Mouse (Mus musculus): ENCODE results near the gene Fam189a1. TPM values are rescaled to one million over a fixed set of nuclear protein-coding genes. Genes with fewer than 3 reads are reported as not detected.

Gene Fam189a1
- polyA plus RNA-seq, 1 experiment, result 17.1 TPM

DNA sequence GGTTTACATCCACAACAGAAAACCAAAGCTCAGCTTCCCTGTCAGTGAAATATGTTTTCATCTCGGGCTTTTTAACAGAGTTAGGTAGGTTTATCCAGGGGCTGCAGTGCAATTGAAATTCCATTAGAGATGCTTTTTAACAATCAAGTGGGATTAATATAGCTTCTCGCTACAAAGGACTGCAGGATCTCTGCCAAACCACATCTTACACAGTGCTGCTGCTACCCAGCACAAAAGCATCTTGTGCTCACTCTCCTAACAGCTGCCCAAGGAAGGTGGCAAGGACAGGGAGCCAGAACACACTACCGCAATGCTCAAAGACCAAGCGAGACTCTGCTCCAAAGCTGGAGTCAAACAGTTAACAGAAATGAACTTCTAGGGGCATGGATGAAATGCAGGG lies 219.4 kb downstream of the Fam189a1 start:
- DNase-seq, result no peak
- Histone ChIP-seq H3K27me3 (ENCODE audit: control insufficient read depth, insufficient read depth, low read length) (no peaks in the 10 kb centered on the region; the same call in 1 of the 2 replicates), H3K4me3 (replicated peaks; ENCODE audit: insufficient read depth, low read depth, low read length) (no peak overlapping the region), H3K27ac (ENCODE audit: insufficient read depth, low read length) (no peak overlapping the region), H3K4me1 (ENCODE audit: control insufficient read depth, insufficient read depth, low read length) (no peaks in the 10 kb centered on the region)
- no peak for TF ChIP-seq CTCF (IDR thresholded peaks at IDR 0.05; ENCODE audit: borderline replicate concordance, insufficient read depth, low read depth, low read length)
- no peak for TF ChIP-seq POLR2A (IDR thresholded peaks at IDR 0.05; ENCODE audit: borderline replicate concordance, insufficient read depth, low read length)
- WGBS, result 76% methylated on average over 4 of the region's 4 CpGs

DNA sequence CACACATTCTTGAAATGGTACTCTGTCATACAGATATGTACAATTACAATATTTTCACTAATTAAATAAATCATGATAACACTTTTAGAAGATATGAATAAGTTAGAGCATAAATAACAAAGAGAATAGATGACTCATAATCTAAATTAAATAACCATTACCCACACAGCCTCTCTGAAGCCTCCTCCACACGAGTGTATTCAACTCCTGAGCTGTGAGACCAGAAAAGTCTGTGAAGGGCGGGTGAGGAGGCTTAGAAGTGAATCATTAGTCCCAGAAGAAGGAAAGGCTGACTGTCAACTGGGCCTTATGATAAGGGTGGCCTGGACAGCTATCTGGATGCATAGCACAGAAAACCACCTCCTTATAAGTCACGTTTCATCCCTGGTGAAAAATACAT lies 222.3 kb downstream of the Fam189a1 start:
- Histone ChIP-seq H3K27ac (ENCODE audit: insufficient read depth, low read length) (no peak overlapping the region), H3K27me3 (ENCODE audit: control insufficient read depth, insufficient read depth, low read length) (no peaks in the 10 kb centered on the region; the same call in 1 of the 2 replicates), H3K4me3 (replicated peaks; ENCODE audit: insufficient read depth, low read depth, low read length) (no peak overlapping the region), H3K4me1 (ENCODE audit: control insufficient read depth, insufficient read depth, low read length) (no peaks in the 10 kb centered on the region)
- 88% methylated on average over 3 of the region's 3 CpGs for WGBS
- no peak for TF ChIP-seq CTCF (IDR thresholded peaks at IDR 0.05; ENCODE audit: borderline replicate concordance, insufficient read depth, low read depth, low read length)
- no peak for TF ChIP-seq POLR2A (IDR thresholded peaks at IDR 0.05; ENCODE audit: borderline replicate concordance, insufficient read depth, low read length)
- DNase-seq, result no peak

DNA sequence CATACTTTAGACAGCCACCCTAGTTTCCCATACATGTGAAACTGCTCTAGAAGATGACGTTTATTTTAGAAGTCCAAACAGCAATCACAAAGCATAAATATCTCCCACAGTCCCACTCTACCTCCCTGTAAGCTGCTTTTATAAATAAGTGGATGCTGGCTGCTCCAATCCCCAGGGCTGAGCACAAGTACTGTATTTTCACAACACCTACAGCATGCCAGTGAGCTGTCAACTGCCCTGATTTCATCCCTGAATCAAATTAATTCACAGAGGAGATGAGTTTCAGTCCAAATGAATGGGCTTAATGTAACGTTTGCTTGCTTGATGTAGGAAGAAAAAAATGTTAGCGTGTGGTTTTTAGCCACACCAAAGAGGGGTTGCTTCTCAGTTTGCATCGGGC lies 225.4 kb downstream of the Fam189a1 start:
- WGBS, result 16% methylated on average over 4 of the region's 4 CpGs
- Histone ChIP-seq H3K4me3 (replicated peaks; ENCODE audit: insufficient read depth, low read depth, low read length) (no peak overlapping the region), H3K27ac (ENCODE audit: insufficient read depth, low read length) (no peak overlapping the region), H3K4me1 (ENCODE audit: control insufficient read depth, insufficient read depth, low read length) (no peaks in the 10 kb centered on the region), H3K27me3 (ENCODE audit: control insufficient read depth, insufficient read depth, low read length) (no peaks in the 10 kb centered on the region; the same call in 1 of the 2 replicates)
- no peak for DNase-seq
- TF ChIP-seq POLR2A (IDR thresholded peaks at IDR 0.05; ENCODE audit: borderline replicate concordance, insufficient read depth, low read length), result no peak
- TF ChIP-seq CTCF (IDR thresholded peaks at IDR 0.05; ENCODE audit: borderline replicate concordance, insufficient read depth, low read depth, low read length), result no peak

- Histone ChIP-seq H3K27me3 (ENCODE audit: control insufficient read depth, insufficient read depth, low read length) (no peaks in the 10 kb centered on the region), H3K4me1 (ENCODE audit: control insufficient read depth, insufficient read depth, low read length) (no peaks in the 10 kb centered on the region), H3K4me3 (replicated peaks; ENCODE audit: insufficient read depth, low read depth, low read length) (no peak overlapping the region), H3K27ac (ENCODE audit: insufficient read depth, low read length) (no peak overlapping the region)
- no peak for DNase-seq
- WGBS, result 89% methylated on average over 5 of the region's 5 CpGs
- no peak for TF ChIP-seq POLR2A (IDR thresholded peaks at IDR 0.05; ENCODE audit: borderline replicate concordance, insufficient read depth, low read length)
- no peak for TF ChIP-seq CTCF (IDR thresholded peaks at IDR 0.05; ENCODE audit: borderline replicate concordance, insufficient read depth, low read depth, low read length)
Measured at GRCm38 (mm10) chr7:64923918-64924317, 232.5 kb downstream of the Fam189a1 start.

GRCm38 (mm10) chr7:64921189-64921588 lies 235.2 kb downstream of the Fam189a1 start:
- no peak for DNase-seq
- H3K27me3 ChIP-seq (ENCODE audit: control insufficient read depth, insufficient read depth, low read length), result no peaks in the 10 kb centered on the region; the same call in 1 of the 2 replicates
- H3K4me3 ChIP-seq (replicated peaks; ENCODE audit: insufficient read depth, low read depth, low read length), result no peak overlapping the region
- H3K4me1 ChIP-seq (ENCODE audit: control insufficient read depth, insufficient read depth, low read length), result no peaks in the 10 kb centered on the region
- TF ChIP-seq POLR2A (IDR thresholded peaks at IDR 0.05; ENCODE audit: borderline replicate concordance, insufficient read depth, low read length) (no peak), CTCF (IDR thresholded peaks at IDR 0.05; ENCODE audit: borderline replicate concordance, insufficient read depth, low read depth, low read length) (no peak)
- 76% methylated on average over 13 of the region's 13 CpGs for WGBS
- no peak overlapping the region for H3K27ac ChIP-seq (ENCODE audit: insufficient read depth, low read length)

DNA sequence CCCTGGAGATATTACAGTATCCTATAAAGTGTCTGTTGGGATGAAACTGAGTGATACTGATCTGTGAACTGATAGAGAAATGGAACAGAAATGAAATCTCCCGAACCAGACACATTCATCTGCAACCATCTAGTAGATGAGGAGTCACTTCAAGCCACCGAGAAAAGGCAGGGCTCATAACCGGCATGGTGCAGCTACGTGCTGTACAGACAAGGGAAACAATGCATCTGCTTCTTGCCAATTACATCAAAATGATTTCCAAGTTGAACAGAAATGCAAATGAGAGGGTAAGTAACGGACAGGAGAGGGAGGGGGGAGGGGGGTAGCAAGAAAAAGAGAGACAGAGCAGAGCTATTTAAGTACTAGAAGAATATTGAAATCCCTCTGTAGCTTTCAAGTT lies 235.6 kb downstream of the Fam189a1 start:
- no peak for DNase-seq
- no peaks in the 10 kb centered on the region for H3K4me1 ChIP-seq (ENCODE audit: control insufficient read depth, insufficient read depth, low read length)
- no peaks in the 10 kb centered on the region; the same call in 1 of the 2 replicates for H3K27me3 ChIP-seq (ENCODE audit: control insufficient read depth, insufficient read depth, low read length)
- 36% methylated on average over 5 of the region's 5 CpGs for WGBS
- TF ChIP-seq CTCF (IDR thresholded peaks at IDR 0.05; ENCODE audit: borderline replicate concordance, insufficient read depth, low read depth, low read length) (no peak), POLR2A (IDR thresholded peaks at IDR 0.05; ENCODE audit: borderline replicate concordance, insufficient read depth, low read length) (no peak)
- no peak overlapping the region for H3K27ac ChIP-seq (ENCODE audit: insufficient read depth, low read length)
- no peak overlapping the region for H3K4me3 ChIP-seq (replicated peaks; ENCODE audit: insufficient read depth, low read depth, low read length)

- no peak for TF ChIP-seq POLR2A (IDR thresholded peaks at IDR 0.05; ENCODE audit: borderline replicate concordance, insufficient read depth, low read length)
- no peak for TF ChIP-seq CTCF (IDR thresholded peaks at IDR 0.05; ENCODE audit: borderline replicate concordance, insufficient read depth, low read depth, low read length)
- Histone ChIP-seq H3K27me3 (ENCODE audit: control insufficient read depth, insufficient read depth, low read length) (no peaks in the 10 kb centered on the region; the same call in 1 of the 2 replicates), H3K4me3 (replicated peaks; ENCODE audit: insufficient read depth, low read depth, low read length) (no peak overlapping the region), H3K4me1 (ENCODE audit: control insufficient read depth, insufficient read depth, low read length) (no peaks in the 10 kb centered on the region), H3K27ac (ENCODE audit: insufficient read depth, low read length) (no peak overlapping the region)
- no peak for DNase-seq
- 42% methylated on average over 7 of the region's 7 CpGs for WGBS
Measured at GRCm38 (mm10) chr7:64916654-64917053, 239.7 kb downstream of the Fam189a1 start.

DNA sequence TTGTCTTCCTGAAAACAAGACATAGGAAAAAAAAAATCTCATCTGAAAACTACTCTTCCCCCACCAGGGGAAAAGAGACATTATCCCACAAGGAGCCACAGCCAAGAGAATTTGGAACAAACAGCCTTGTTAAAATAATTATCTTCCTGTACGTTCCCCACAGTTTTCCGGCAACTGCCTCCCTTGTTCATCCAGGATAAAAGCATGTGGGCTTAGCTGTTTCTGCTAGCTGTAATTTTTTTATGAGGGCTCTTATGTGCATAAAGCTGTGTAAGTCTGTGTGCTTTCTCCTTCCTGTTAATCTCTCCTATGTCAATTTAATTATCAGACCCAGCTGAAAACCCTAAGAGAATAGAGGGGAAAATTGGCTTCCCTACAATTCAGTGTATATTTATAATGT lies 241.2 kb downstream of the Fam189a1 start:
- H3K27ac ChIP-seq (ENCODE audit: insufficient read depth, low read length), result no peak overlapping the region
- DNase-seq, result no peak

More for the DNA sequence above, 241.2 kb downstream of the Fam189a1 start:
- H3K4me1 ChIP-seq (ENCODE audit: control insufficient read depth, insufficient read depth, low read length), result no peaks in the 10 kb centered on the region
- no peaks in the 10 kb centered on the region; the same call in 1 of the 2 replicates for H3K27me3 ChIP-seq (ENCODE audit: control insufficient read depth, insufficient read depth, low read length)
- H3K4me3 ChIP-seq (replicated peaks; ENCODE audit: insufficient read depth, low read depth, low read length), result no peak overlapping the region
- 68% methylated on average over 2 of the region's 2 CpGs for WGBS
- no peak for TF ChIP-seq POLR2A (IDR thresholded peaks at IDR 0.05; ENCODE audit: borderline replicate concordance, insufficient read depth, low read length)
- no peak for TF ChIP-seq CTCF (IDR thresholded peaks at IDR 0.05; ENCODE audit: borderline replicate concordance, insufficient read depth, low read depth, low read length)
